Mouse (Mus musculus): ENCODE measurements around the gene Ipo11. TPM values are rescaled to one million over a fixed set of nuclear protein-coding genes. Genes with fewer than 3 reads are reported as not detected.

Ipo11 gene
- polyA plus RNA-seq, 1 experiment from 2014 or later = 88.5 TPM

GRCm38 (mm10) chr13:106835844-106836526 lies 100.8 kb downstream of the Ipo11 start:
- 0 out of 2 replicates have a peak, but pooled peaks have one; percentile 73 for ATAC-seq (ENCODE audit: low FRiP score, low TSS enrichment)

GRCm38 (mm10) chr13:106830029-106830428 lies 106.7 kb downstream of the Ipo11 start:
- no peak for ATAC-seq (ENCODE audit: low FRiP score, low TSS enrichment)
- no peaks in the 10 kb centered on the region for H3K4me1 ChIP-seq (ENCODE audit: control insufficient read depth, insufficient read depth, low read length)
- WGBS = 53% methylated on average over 6 of the region's 6 CpGs

More at GRCm38 (mm10) chr13:106835844-106836526, 100.8 kb downstream of the Ipo11 start:
- WGBS = 64% methylated on average over 15 of the region's 15 CpGs
- H3K27me3 ChIP-seq (ENCODE audit: control insufficient read depth, insufficient read depth, low read length) = no peaks in the 10 kb centered on the region
- peak overlapping the region; percentile 1; the same call in 1 of the 2 replicates for H3K4me3 ChIP-seq (ENCODE audit: low read length)
- H3K36me3 ChIP-seq (ENCODE audit: control insufficient read depth, insufficient read depth, low read length) = no peaks in the 10 kb centered on the region; the same call in 1 of the 2 replicates
- no peaks in the 10 kb centered on the region for H3K9me3 ChIP-seq (ENCODE audit: control insufficient read depth, low read length)
- H3K4me1 ChIP-seq (ENCODE audit: control insufficient read depth, insufficient read depth, low read length) = no peaks in the 10 kb centered on the region
- H3K9ac ChIP-seq (ENCODE audit: low read depth, low read length) = no peak overlapping the region
- peak overlapping the region; percentile 19; the same call in 1 of the 2 replicates for H3K4me2 ChIP-seq (replicated peaks; ENCODE audit: low read depth, low read length)
- H3K27ac ChIP-seq (ENCODE audit: low read depth, low read length) = peak overlapping the region; percentile 62; the same call in 1 of the 2 replicates

DNA sequence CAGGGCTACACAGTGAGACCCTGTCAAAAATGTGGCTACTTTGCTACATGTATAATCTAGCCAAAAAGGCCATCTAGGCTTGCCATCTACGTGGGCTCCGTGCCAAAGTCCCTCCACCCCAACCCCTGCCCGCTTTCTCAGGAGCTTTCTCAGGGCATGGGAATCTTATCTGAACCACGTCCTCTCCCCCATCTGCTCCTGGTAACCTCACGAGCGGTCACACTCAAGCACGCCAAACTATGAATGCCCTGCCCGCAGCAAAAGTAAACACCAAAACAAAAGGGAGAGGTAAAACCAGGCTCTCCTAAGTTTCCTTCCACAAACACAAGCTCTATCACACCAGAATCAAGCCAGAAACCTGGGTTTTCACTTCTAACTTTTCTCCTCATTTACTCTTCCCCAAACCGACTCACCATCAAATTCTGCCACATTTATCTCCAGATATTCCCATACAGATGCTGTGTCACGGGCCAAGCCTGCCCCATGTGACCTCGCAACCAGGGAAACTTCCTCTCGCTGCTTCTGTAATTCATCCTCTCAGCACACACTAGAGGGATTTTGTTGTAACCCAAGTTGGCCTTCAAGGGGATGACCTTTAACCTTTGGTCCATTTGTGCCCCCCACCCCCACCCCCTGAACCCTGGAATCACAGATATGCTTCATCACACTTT lies 107.3 kb downstream of the Ipo11 start:
- H3K4me2 ChIP-seq (replicated peaks; ENCODE audit: low read depth, low read length) = no peak overlapping the region
- H3K36me3 ChIP-seq (ENCODE audit: control insufficient read depth, insufficient read depth, low read length) = no peaks in the 10 kb centered on the region
- H3K9ac ChIP-seq (ENCODE audit: low read depth, low read length) = no peak overlapping the region
- H3K4me1 ChIP-seq (ENCODE audit: control insufficient read depth, insufficient read depth, low read length) = no peaks in the 10 kb centered on the region
- no peak overlapping the region for H3K27ac ChIP-seq (ENCODE audit: low read depth, low read length)
- ATAC-seq (ENCODE audit: low FRiP score, low TSS enrichment) = no peak
- no peaks in the 10 kb centered on the region for H3K9me3 ChIP-seq (ENCODE audit: control insufficient read depth, low read length)
- H3K4me3 ChIP-seq (ENCODE audit: low read length) = no peak overlapping the region
- 75% methylated on average over 12 of the region's 12 CpGs for WGBS
- H3K27me3 ChIP-seq (ENCODE audit: control insufficient read depth, insufficient read depth, low read length) = no peaks in the 10 kb centered on the region

More at GRCm38 (mm10) chr13:106830029-106830428, 106.7 kb downstream of the Ipo11 start:
- H3K9me3 ChIP-seq (ENCODE audit: control insufficient read depth, low read length) = no peaks in the 10 kb centered on the region
- no peaks in the 10 kb centered on the region for H3K27me3 ChIP-seq (ENCODE audit: control insufficient read depth, insufficient read depth, low read length)
- H3K4me3 ChIP-seq (ENCODE audit: low read length) = no peak overlapping the region
- H3K27ac ChIP-seq (ENCODE audit: low read depth, low read length) = no peak overlapping the region
- H3K4me2 ChIP-seq (replicated peaks; ENCODE audit: low read depth, low read length) = no peak overlapping the region
- no peak overlapping the region for H3K9ac ChIP-seq (ENCODE audit: low read depth, low read length)
- H3K36me3 ChIP-seq (ENCODE audit: control insufficient read depth, insufficient read depth, low read length) = no peaks in the 10 kb centered on the region

GRCm38 (mm10) chr13:106825618-106826017 lies 111.1 kb downstream of the Ipo11 start:
- Histone ChIP-seq H3K36me3 (ENCODE audit: control insufficient read depth, insufficient read depth, low read length) (no peaks in the 10 kb centered on the region), H3K27ac (ENCODE audit: low read depth, low read length) (no peak overlapping the region), H3K4me1 (ENCODE audit: control insufficient read depth, insufficient read depth, low read length) (no peaks in the 10 kb centered on the region), H3K4me2 (replicated peaks; ENCODE audit: low read depth, low read length) (no peak overlapping the region), H3K27me3 (ENCODE audit: control insufficient read depth, insufficient read depth, low read length) (no peaks in the 10 kb centered on the region), H3K9me3 (ENCODE audit: control insufficient read depth, low read length) (no peaks in the 10 kb centered on the region), H3K4me3 (ENCODE audit: low read length) (no peak overlapping the region), H3K9ac (ENCODE audit: low read depth, low read length) (no peak overlapping the region)
- no peak for ATAC-seq (ENCODE audit: low FRiP score, low TSS enrichment)
- WGBS = 88% methylated on average over 5 of the region's 5 CpGs

- no peak overlapping the region for H3K4me3 ChIP-seq (ENCODE audit: low read length)
- no peak overlapping the region for H3K4me2 ChIP-seq (replicated peaks; ENCODE audit: low read depth, low read length)
- H3K27me3 ChIP-seq (ENCODE audit: control insufficient read depth, insufficient read depth, low read length) = no peaks in the 10 kb centered on the region
- no peaks in the 10 kb centered on the region for H3K9me3 ChIP-seq (ENCODE audit: control insufficient read depth, low read length)
- no peaks in the 10 kb centered on the region for H3K36me3 ChIP-seq (ENCODE audit: control insufficient read depth, insufficient read depth, low read length)
- no peaks in the 10 kb centered on the region for H3K4me1 ChIP-seq (ENCODE audit: control insufficient read depth, insufficient read depth, low read length)
- H3K9ac ChIP-seq (ENCODE audit: low read depth, low read length) = no peak overlapping the region
- 98% methylated on average over 2 of the region's 2 CpGs for WGBS
- ATAC-seq (ENCODE audit: low FRiP score, low TSS enrichment) = no peak
- H3K27ac ChIP-seq (ENCODE audit: low read depth, low read length) = no peak overlapping the region
Observed at GRCm38 (mm10) chr13:106823875-106824191, 112.9 kb downstream of the Ipo11 start.

GRCm38 (mm10) chr13:106823121-106823874 lies 113.5 kb downstream of the Ipo11 start:
- Histone ChIP-seq H3K9me3 (ENCODE audit: control insufficient read depth, low read length) (no peaks in the 10 kb centered on the region), H3K4me2 (replicated peaks; ENCODE audit: low read depth, low read length) (no peak overlapping the region), H3K4me1 (ENCODE audit: control insufficient read depth, insufficient read depth, low read length) (no peaks in the 10 kb centered on the region), H3K27me3 (ENCODE audit: control insufficient read depth, insufficient read depth, low read length) (no peaks in the 10 kb centered on the region), H3K36me3 (ENCODE audit: control insufficient read depth, insufficient read depth, low read length) (no peaks in the 10 kb centered on the region), H3K27ac (ENCODE audit: low read depth, low read length) (no peak overlapping the region), H3K9ac (ENCODE audit: low read depth, low read length) (no peak overlapping the region), H3K4me3 (ENCODE audit: low read length) (no peak overlapping the region)
- no peak for ATAC-seq (ENCODE audit: low FRiP score, low TSS enrichment)
- WGBS = 93% methylated on average over 12 of the region's 12 CpGs

DNA sequence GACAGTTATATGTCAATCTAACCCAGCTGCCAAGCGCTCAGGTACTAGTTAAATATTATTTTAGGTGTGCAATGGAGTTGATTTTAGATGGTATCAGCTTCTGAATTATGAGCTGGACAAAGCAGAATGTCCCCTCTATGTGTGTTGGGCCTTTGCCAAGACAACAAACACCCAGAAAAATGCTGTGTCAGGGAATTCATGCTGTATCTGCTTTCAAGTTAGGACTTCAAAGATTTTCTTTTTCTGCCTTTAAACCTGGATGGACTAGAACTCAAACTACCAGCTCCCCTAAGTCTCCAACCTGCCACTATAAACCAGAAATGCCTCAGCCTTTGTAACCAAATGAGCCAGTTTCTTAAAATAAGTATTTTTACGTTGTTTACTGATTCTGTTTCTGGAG lies 116.6 kb downstream of the Ipo11 start:
- peak; percentile 36; the same call in 1 of the 2 replicates for ATAC-seq (ENCODE audit: low FRiP score, low TSS enrichment)
- Histone ChIP-seq H3K27me3 (ENCODE audit: control insufficient read depth, insufficient read depth, low read length) (no peaks in the 10 kb centered on the region), H3K27ac (ENCODE audit: low read depth, low read length) (no peak overlapping the region), H3K4me3 (ENCODE audit: low read length) (no peak overlapping the region), H3K4me1 (ENCODE audit: control insufficient read depth, insufficient read depth, low read length) (no peaks in the 10 kb centered on the region), H3K9me3 (ENCODE audit: control insufficient read depth, low read length) (no peaks in the 10 kb centered on the region), H3K36me3 (ENCODE audit: control insufficient read depth, insufficient read depth, low read length) (no peaks in the 10 kb centered on the region), H3K4me2 (replicated peaks; ENCODE audit: low read depth, low read length) (no peak overlapping the region), H3K9ac (ENCODE audit: low read depth, low read length) (no peak overlapping the region)
- WGBS = 57% methylated on average over 2 of the region's 2 CpGs

- Histone ChIP-seq H3K36me3 (ENCODE audit: control insufficient read depth, insufficient read depth, low read length) (no peaks in the 10 kb centered on the region), H3K27ac (ENCODE audit: low read depth, low read length) (no peak overlapping the region), H3K4me3 (ENCODE audit: low read length) (no peak overlapping the region), H3K4me2 (replicated peaks; ENCODE audit: low read depth, low read length) (no peak overlapping the region), H3K9me3 (ENCODE audit: control insufficient read depth, low read length) (no peaks in the 10 kb centered on the region), H3K4me1 (ENCODE audit: control insufficient read depth, insufficient read depth, low read length) (no peaks in the 10 kb centered on the region), H3K27me3 (ENCODE audit: control insufficient read depth, insufficient read depth, low read length) (no peaks in the 10 kb centered on the region), H3K9ac (ENCODE audit: low read depth, low read length) (no peak overlapping the region)
- peak; percentile 33; the same call in 1 of the 2 replicates for ATAC-seq (ENCODE audit: low FRiP score, low TSS enrichment)
- 62% methylated on average over 4 of the region's 4 CpGs for WGBS
Observed at GRCm38 (mm10) chr13:106819749-106820148, 117.0 kb downstream of the Ipo11 start.

Measured in kidney, embryonic 14.5 days (tissue).